Mouse (Mus musculus) olfactory bulb, adult 2 months (tissue): ENCODE measurements around the gene Tppp3.

Experiments used
- CTCF ChIP-seq: fragments of 200-500 bp; IDR thresholded peaks from 2 replicates; pipeline ENCODE4 v1.5.1; 2012; ENCODE audit warnings: low read depth, mild to moderate bottlenecking, low read length, moderate library complexity; ENCODE audit not compliant: insufficient read depth
- POLR2A ChIP-seq: fragments of 200-500 bp; IDR thresholded peaks from 2 replicates; pipeline ENCODE4 v1.6.1; 2012; ENCODE audit warnings: mild to moderate bottlenecking, low read depth, low read length, moderate library complexity; ENCODE audit not compliant: insufficient read depth

DNA sequence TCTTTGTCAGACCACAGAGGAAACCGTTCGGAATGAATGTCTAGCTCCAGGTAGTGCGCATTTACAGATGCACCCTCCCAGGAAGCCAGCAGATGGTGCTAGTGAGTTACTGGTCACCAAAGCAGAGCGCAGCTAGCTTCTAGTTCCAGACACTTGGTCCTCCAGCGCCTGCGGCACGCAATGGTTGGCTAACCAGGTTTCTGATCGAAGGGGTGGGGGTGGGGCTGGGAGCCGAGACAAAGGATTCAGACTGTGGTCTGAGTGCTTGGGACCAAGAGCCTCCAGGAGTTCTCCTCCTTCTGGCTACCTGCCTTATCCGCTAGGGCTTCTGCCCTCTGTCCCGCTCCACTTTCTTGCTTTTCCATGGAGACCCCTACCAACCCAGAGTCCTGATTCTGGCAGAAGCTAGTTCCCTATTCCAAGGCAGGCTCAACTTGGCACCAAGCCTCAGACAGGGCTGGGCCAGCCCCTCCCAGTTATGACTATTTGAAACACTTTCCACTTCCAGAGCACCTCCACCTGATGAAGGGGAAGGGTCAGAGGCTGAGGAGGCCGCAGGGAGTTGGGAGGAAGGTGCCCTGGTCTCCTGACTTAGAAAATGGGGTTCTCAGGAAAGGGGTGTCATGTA is 44.8 kb upstream of the Tppp3 start:
- TF ChIP-seq CTCF (peak; percentile 71), POLR2A (no peak)
